In genomic region chr10:59949255-59949648, GRCm38 (mm10) we compare ENCODE assay signal across 8 mouse cellular contexts. TPM values are rescaled to one million over a fixed set of nuclear protein-coding genes. Genes with fewer than 3 reads are reported as not detected.
DNase-seq lines count a peak whose midpoint lies in the region; ATAC-seq lines count a peak whose summit lies in the region.

No protein-coding gene starts in this region.

- H3K9me3 ChIP-seq in midbrain, embryonic 10.5 days (replicated peaks), result no peaks in the 10 kb centered on the region
- H3K9me3 ChIP-seq in midbrain, embryonic 11.5 days (ENCODE audit: control insufficient read depth, low read length), result no peaks in the 10 kb centered on the region
- H3K9me3 ChIP-seq in hindbrain, embryonic 11.5 days (ENCODE audit: control insufficient read depth, low read length), result no peaks in the 10 kb centered on the region
- no peaks in the 10 kb centered on the region for H3K9me3 ChIP-seq in limb, embryonic 15.5 days

- H3K4me3 ChIP-seq in midbrain, embryonic 10.5 days, result peak overlapping the region; percentile 76
- no peak overlapping the region for H3K4me3 ChIP-seq in midbrain, embryonic 11.5 days (ENCODE audit: low read depth, low read length)
- no peak overlapping the region for H3K4me3 ChIP-seq in hindbrain, embryonic 11.5 days (ENCODE audit: low read depth, low read length)
- peak overlapping the region; percentile 91 for H3K4me3 ChIP-seq in limb, embryonic 15.5 days

- H3K9ac ChIP-seq in midbrain, embryonic 11.5 days (ENCODE audit: low read length), result no peak overlapping the region
- H3K9ac ChIP-seq in hindbrain, embryonic 11.5 days (ENCODE audit: low read depth, low read length), result no peak overlapping the region; the same call in 1 of the 2 replicates
- no peak overlapping the region for H3K9ac ChIP-seq in limb, embryonic 15.5 days

- 79% methylated on average over 1 of the region's 1 CpGs for WGBS in midbrain, embryonic 10.5 days
- 86% methylated on average over 1 of the region's 1 CpGs for WGBS in midbrain, embryonic 11.5 days
- WGBS in hindbrain, embryonic 11.5 days, result 81% methylated on average over 1 of the region's 1 CpGs
- 56% methylated on average over 1 of the region's 1 CpGs for WGBS in limb, embryonic 15.5 days

- peaks cover 54% of the 10 kb centered on the region for H3K4me1 ChIP-seq in midbrain, embryonic 10.5 days
- H3K4me1 ChIP-seq in midbrain, embryonic 11.5 days (ENCODE audit: control insufficient read depth, insufficient read depth, low read length), result peaks cover 26% of the 10 kb centered on the region
- no peaks in the 10 kb centered on the region; the same call in 1 of the 2 replicates for H3K4me1 ChIP-seq in hindbrain, embryonic 11.5 days (replicated peaks; ENCODE audit: control insufficient read depth, insufficient read depth, low read length)
- H3K4me1 ChIP-seq in limb, embryonic 15.5 days, result peaks cover 40% of the 10 kb centered on the region

- no peak for ATAC-seq in midbrain, embryonic 11.5 days (ENCODE audit: low FRiP score)
- no peak for ATAC-seq in hindbrain, embryonic 11.5 days (ENCODE audit: low FRiP score)
- no peak for ATAC-seq in limb, embryonic 15.5 days (ENCODE audit: insufficient number of reproducible peaks, low FRiP score, low TSS enrichment, low read depth)
- no peak for ATAC-seq in CD4-positive, CD25-positive, alpha-beta regulatory T cell, adult 4 months

- H3K27me3 ChIP-seq in midbrain, embryonic 10.5 days (ENCODE audit: low read depth, poor library complexity, severe bottlenecking), result no peaks in the 10 kb centered on the region
- H3K27me3 ChIP-seq in midbrain, embryonic 11.5 days (ENCODE audit: control insufficient read depth, insufficient read depth, low read length), result no peaks in the 10 kb centered on the region
- no peaks in the 10 kb centered on the region for H3K27me3 ChIP-seq in hindbrain, embryonic 11.5 days (ENCODE audit: control insufficient read depth, insufficient read depth, low read length)
- H3K27me3 ChIP-seq in limb, embryonic 15.5 days, result no peaks in the 10 kb centered on the region

- H3K27ac ChIP-seq in midbrain, embryonic 10.5 days (replicated peaks), result 0 out of 2 replicates have a peak overlapping the region, but pooled peaks have one; percentile 55
- no peak overlapping the region for H3K27ac ChIP-seq in midbrain, embryonic 11.5 days (ENCODE audit: low read depth, low read length)
- H3K27ac ChIP-seq in hindbrain, embryonic 11.5 days (ENCODE audit: low read depth, low read length), result no peak overlapping the region
- peak overlapping the region; percentile 96; the same call in 1 of the 2 replicates for H3K27ac ChIP-seq in limb, embryonic 15.5 days

- no peak for DNase-seq in midbrain, embryonic 10.5 days (ENCODE audit: low spot score)
- DNase-seq in midbrain, embryonic 11.5 days (ENCODE audit: low spot score, missing footprints), result no peak
- DNase-seq in cerebellum, postnatal 10 days, result peak; percentile 59 to 60
- DNase-seq in hindbrain, embryonic 11.5 days (ENCODE audit: low spot score), result no peak
- DNase-seq in left cerebral cortex, postnatal 4 days, result no peak
- DNase-seq in spleen, postnatal 36 days (ENCODE audit: low spot score in 2 of 2), result no peak

- intact Hi-C loops in left cerebral cortex, postnatal 4 days (cut with DNase I), result no loop called here

- peaks cover 8% of the 10 kb centered on the region for H3K36me3 ChIP-seq in midbrain, embryonic 10.5 days
- H3K36me3 ChIP-seq in midbrain, embryonic 11.5 days (ENCODE audit: control insufficient read depth, insufficient read depth, low read length), result no peaks in the 10 kb centered on the region
- H3K36me3 ChIP-seq in hindbrain, embryonic 11.5 days (ENCODE audit: control insufficient read depth, insufficient read depth, low read length), result no peaks in the 10 kb centered on the region
- H3K36me3 ChIP-seq in limb, embryonic 15.5 days, result no peaks in the 10 kb centered on the region

- H3K4me2 ChIP-seq in midbrain, embryonic 11.5 days, result no peak overlapping the region
- peak overlapping the region; percentile 86 for H3K4me2 ChIP-seq in hindbrain, embryonic 11.5 days (replicated peaks; ENCODE audit: low read depth, low read length)
- peak overlapping the region; percentile 85 for H3K4me2 ChIP-seq in limb, embryonic 15.5 days

RNA-seq across cellular contexts. Expression of gene Ddit4, which starts 2.4 kb away (rescaled TPM):
- polyA plus RNA-seq in midbrain, embryonic 10.5 days (2016; fragmentation: Nextera tagmentation; extraction: Ambion mirVana), result 31.8 and 31.9 TPM in 2 replicates
- 4.1 and 4.5 TPM in 2 replicates for polyA plus RNA-seq in midbrain, embryonic 11.5 days (2014; fragmentation: Nextera tagmentation; extraction: Ambion mirVana)
- polyA plus RNA-seq in hindbrain, embryonic 11.5 days (2014; fragmentation: Nextera tagmentation; extraction: Ambion mirVana), result 4.6 and 5.5 TPM in 2 replicates
- polyA plus RNA-seq in limb, embryonic 15.5 days (2015; fragmentation: Nextera tagmentation; extraction: Ambion mirVana), result 63.6 and 77.1 TPM in 2 replicates
- 10 to 100 TPM; 16.6 to 32.8 TPM for polyA plus RNA-seq in CD4-positive, CD25-positive, alpha-beta regulatory T cell, adult 4 months (2017; shearing (Covaris generic))
- total RNA-seq in left cerebral cortex, postnatal 4 days (2021), result 10 to 100 TPM; 50.6 to 52.2 TPM

RNA-seq across cellular contexts. Expression of gene Ascc1, which starts 53.4 kb away (rescaled TPM):
- polyA plus RNA-seq in midbrain, embryonic 10.5 days (2016; fragmentation: Nextera tagmentation; extraction: Ambion mirVana), result 34.4 and 35.5 TPM in 2 replicates
- 42.5 and 43.6 TPM in 2 replicates for polyA plus RNA-seq in midbrain, embryonic 11.5 days (2014; fragmentation: Nextera tagmentation; extraction: Ambion mirVana)
- 41.1 and 42.9 TPM in 2 replicates for polyA plus RNA-seq in hindbrain, embryonic 11.5 days (2014; fragmentation: Nextera tagmentation; extraction: Ambion mirVana)
- polyA plus RNA-seq in limb, embryonic 15.5 days (2015; fragmentation: Nextera tagmentation; extraction: Ambion mirVana), result 41.3 and 44.4 TPM in 2 replicates
- 10 to 100 TPM; 57.8 to 61.3 TPM for polyA plus RNA-seq in CD4-positive, CD25-positive, alpha-beta regulatory T cell, adult 4 months (2017; shearing (Covaris generic))
- total RNA-seq in left cerebral cortex, postnatal 4 days (2021), result 10 to 100 TPM; 25.8 to 27.1 TPM

RNA-seq across cellular contexts. Expression of gene Anapc16, which starts 53.7 kb away (rescaled TPM):
- 111 and 113 TPM in 2 replicates for polyA plus RNA-seq in midbrain, embryonic 10.5 days (2016; fragmentation: Nextera tagmentation; extraction: Ambion mirVana)
- polyA plus RNA-seq in midbrain, embryonic 11.5 days (2014; fragmentation: Nextera tagmentation; extraction: Ambion mirVana), result 87.2 and 98.5 TPM in 2 replicates
- 97.1 and 115 TPM in 2 replicates for polyA plus RNA-seq in hindbrain, embryonic 11.5 days (2014; fragmentation: Nextera tagmentation; extraction: Ambion mirVana)
- polyA plus RNA-seq in limb, embryonic 15.5 days (2015; fragmentation: Nextera tagmentation; extraction: Ambion mirVana), result 97.5 and 110 TPM in 2 replicates
- 100 to 1,000 TPM in 1 of 2 experiments, 10 to 100 TPM in 1; 82.2 to 102 TPM for polyA plus RNA-seq in CD4-positive, CD25-positive, alpha-beta regulatory T cell, adult 4 months (2017; shearing (Covaris generic))
- 10 to 100 TPM; 60.2 to 60.8 TPM for total RNA-seq in left cerebral cortex, postnatal 4 days (2021)

Comparison
In these comparisons a context has a peak if more than half of its experiments do, and no peak if none do; other contexts are left out.
1. H3K27ac ChIP-seq: peak in midbrain, embryonic 10.5 days (single experiment) and limb, embryonic 15.5 days (single experiment); none in midbrain, embryonic 11.5 days (single experiment) and hindbrain, embryonic 11.5 days (single experiment).
2. H3K4me3 ChIP-seq: peak in midbrain, embryonic 10.5 days (single experiment) and limb, embryonic 15.5 days (single experiment); none in midbrain, embryonic 11.5 days (single experiment) and hindbrain, embryonic 11.5 days (single experiment).
3. DNase-seq: peak in cerebellum, postnatal 10 days (2 of 2); none in midbrain, embryonic 10.5 days (single experiment), midbrain, embryonic 11.5 days (single experiment), hindbrain, embryonic 11.5 days (single experiment), left cerebral cortex, postnatal 4 days (single experiment) and spleen, postnatal 36 days (0 of 2).